Mouse (Mus musculus) embryo, embryonic 9.5 days (tissue): ENCODE results near the gene Col4a4.
A peak's percentile ranks its signal among the peaks of the same experiment; 100 is the strongest.

Experiments used
- DNase-seq: peaks from one replicate; pipeline ENCODE4 v3.0.0-alpha.2; 2017; ENCODE audit errors: extremely low spot score

Gene Col4a4

DNA sequence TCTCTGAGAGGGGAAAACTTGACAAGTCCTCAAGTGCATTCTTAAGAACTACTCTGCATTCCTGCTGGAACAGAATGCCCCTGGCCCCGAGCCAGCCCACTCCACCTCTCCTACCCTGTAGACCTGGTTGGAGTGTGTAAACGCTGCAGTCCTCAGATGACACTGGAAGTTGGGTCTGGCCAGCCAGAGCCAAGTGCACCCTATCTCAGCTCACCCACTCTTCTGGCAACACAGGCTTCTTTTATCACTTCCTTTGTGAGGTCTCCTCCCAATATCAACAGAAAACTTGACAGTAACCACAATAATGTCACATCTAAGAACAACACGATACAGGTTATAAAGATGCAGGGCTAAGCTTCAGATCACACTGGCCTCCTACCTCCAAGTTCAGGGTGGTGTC lies 8.7 kb downstream of the Col4a4 start:
- no peak for DNase-seq

GRCm38 (mm10) chr1:82577339-82577738 lies 9.3 kb downstream of the Col4a4 start:
- DNase-seq, result no peak

DNA sequence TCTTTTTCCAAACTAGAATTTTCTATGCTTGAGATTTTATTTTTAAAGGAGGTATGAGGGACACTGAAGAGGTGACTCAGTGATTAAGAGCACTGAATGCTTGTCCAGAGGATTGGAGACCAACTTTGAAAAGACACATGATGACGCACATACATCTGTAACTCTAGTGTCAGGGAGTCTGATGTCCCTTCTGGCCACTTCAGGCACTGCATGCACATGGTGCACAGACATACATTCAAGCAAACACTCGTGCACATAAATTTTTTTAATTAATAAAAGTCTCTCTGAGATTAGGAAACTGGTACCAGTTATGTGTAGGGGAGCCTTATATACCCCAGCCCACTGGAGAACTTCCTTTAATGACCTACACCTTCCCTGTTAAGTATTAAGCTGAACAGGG lies 10.5 kb downstream of the Col4a4 start:
- DNase-seq, result no peak

- DNase-seq, result no peak
Observed at GRCm38 (mm10) chr1:82575681-82576080, 11.0 kb downstream of the Col4a4 start.

- DNase-seq, result no peak
Observed at GRCm38 (mm10) chr1:82571758-82572157, 14.9 kb downstream of the Col4a4 start.

GRCm38 (mm10) chr1:82569405-82569804 lies 17.2 kb downstream of the Col4a4 start:
- DNase-seq, result no peak

GRCm38 (mm10) chr1:82560223-82560622 lies 26.4 kb downstream of the Col4a4 start:
- no peak for DNase-seq

DNA sequence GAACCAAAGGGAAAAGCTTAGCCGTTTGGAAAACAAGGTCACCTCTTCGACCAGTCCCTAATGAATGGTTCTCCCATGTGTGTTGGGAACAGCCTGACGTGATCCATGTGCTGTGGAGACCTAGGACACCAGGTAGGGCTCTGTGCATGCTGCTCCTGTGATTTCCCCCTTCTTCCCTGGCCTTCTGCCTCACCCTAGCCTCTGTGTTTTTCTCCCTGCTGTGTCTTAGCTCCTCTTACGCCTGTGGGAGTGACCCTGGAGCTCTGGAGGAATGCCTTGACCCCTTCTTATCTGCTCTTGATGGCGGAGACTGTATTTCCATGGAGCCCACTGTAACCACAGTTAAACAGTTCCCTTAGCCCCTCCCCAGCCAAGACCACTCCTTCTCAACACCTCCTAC lies 31.8 kb downstream of the Col4a4 start:
- DNase-seq, result no peak

- DNase-seq, result peak; percentile 55
Observed at GRCm38 (mm10) chr1:82554443-82554850, 32.2 kb downstream of the Col4a4 start.

- DNase-seq, result no peak
Observed at GRCm38 (mm10) chr1:82545199-82545960, 41.3 kb downstream of the Col4a4 start.

DNA sequence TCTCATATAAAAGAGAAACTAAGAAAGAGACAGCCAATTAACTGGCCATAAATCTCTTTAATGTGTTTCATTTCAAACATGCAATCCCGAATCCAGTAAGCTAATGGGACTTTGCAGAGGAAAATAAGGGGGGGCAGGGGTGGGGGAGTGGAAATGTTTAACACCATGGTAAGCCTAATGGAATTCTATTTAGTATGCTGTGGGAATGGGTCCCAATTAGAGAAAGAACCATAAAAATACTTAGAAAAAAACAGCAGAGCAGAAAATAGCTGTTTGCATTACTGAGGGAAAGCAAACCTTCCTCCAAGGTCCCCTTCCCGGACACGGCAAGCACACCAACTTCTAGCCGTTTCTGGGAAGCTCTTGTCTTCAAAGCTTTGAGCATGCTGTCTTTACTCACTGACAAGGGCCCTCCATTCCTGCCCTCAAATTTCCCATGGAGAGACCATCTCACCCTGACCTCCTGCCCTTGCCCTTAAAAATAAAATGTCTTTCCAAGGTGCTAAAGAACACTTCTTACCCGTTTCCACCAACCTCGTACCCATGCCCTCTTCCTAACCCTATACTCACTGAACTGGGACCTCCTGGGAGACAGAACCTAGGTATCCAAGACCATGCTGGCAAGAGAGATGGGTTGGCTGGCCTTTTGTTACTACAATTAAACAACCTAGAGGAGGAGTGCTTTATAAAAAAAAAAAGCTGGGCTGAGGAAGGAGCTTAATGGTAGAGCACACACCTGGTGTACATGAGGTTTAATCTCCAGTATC lies 42.0 kb downstream of the Col4a4 start:
- no peak for DNase-seq

- no peak for DNase-seq
Observed at GRCm38 (mm10) chr1:82543934-82544333, 42.7 kb downstream of the Col4a4 start.

DNA sequence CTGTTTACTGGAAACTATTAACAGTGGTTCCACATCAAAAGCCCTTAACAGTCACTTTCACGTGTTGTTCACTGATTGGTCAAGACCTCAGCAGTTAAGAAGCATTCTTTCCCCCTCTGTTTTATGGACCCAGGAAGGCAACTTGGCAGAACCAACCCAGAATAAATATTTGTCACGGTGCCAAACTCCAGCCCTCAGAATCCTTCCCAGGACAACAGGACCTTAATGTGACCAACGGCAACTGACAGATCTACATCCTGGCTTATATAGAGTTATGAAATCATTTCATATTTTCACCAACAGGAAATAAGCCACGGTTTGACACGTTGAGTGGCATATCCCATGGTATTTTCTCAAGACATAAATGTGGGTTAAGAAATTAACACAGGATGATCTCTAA lies 46.6 kb downstream of the Col4a4 start:
- no peak for DNase-seq

DNA sequence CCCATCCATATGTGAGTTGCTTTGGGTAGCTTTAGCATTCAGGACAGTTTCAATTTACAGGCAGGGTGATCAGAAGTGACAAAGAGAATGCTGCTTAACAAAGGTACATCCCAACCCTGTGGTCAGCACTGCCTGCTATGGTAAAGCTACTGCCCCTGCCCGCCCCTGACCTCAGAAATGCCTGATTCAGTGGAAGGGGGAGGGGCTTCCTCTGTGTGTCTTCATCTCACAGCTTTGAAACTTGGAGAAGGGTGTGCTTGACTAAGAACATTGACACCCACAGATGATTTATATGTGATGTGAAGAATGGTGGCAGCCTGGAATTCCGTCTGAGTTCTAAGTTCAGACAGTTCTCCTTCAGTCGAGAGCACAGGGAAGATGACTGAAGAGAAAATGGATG lies 48.8 kb downstream of the Col4a4 start:
- peak; percentile 24 for DNase-seq

DNA sequence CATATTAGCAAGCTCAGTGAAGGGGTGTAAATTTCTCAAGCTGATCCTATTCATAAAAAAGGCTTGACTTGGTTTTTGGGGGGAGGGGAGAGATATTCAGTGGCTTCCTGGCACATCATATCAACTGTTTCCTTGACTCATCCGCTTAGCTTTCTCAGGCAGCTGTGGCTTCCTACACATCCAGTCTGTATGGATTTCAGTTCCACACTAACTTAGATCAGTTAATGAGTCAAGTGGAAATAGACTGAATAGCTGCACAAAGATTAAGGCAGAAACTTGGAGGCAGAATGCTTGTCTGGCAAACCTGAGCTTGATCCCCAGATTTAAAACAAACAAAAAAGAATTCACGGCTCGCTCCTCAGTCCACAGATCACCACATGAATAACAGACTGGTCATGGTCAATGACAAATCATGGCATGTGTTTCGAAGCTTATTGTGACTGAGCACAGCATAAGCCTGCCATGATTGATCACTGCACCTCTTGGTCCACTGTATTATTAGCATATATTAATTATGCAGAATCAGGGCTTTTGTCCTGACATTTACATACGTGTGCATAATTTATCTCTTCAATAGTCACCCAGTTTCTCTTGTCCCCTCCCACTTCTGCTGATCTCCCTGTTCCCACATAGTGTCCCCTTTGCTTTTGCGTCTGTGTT lies 50.0 kb downstream of the Col4a4 start:
- no peak for DNase-seq

GRCm38 (mm10) chr1:82527931-82528330 lies 58.7 kb downstream of the Col4a4 start:
- no peak for DNase-seq

DNA sequence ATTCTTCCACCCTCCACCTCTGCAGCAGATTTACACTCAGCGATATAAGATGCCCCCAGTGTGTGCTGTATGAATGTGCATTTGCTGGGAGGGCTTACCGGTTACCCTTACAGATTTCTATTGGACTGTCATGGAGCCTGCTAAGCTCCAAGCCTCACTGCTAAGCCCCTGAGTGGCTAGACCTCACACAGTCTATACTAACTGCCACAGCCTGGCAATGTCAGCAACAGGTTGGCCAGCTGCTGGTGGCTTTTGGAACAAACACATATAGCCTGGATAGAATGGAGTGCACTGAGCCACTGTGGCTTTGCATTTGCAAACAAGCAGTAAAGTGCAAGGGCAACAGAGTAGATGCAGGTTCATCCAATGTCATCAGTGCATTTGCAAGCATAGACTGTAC lies 94.7 kb downstream of the Col4a4 start:
- no peak for DNase-seq

- DNase-seq, result no peak
Observed at GRCm38 (mm10) chr1:82486371-82486770, 100.3 kb downstream of the Col4a4 start.

GRCm38 (mm10) chr1:82482371-82482770 lies 104.3 kb downstream of the Col4a4 start:
- no peak for DNase-seq

- no peak for DNase-seq
Observed at GRCm38 (mm10) chr1:82479696-82480487, 106.8 kb downstream of the Col4a4 start.

DNA sequence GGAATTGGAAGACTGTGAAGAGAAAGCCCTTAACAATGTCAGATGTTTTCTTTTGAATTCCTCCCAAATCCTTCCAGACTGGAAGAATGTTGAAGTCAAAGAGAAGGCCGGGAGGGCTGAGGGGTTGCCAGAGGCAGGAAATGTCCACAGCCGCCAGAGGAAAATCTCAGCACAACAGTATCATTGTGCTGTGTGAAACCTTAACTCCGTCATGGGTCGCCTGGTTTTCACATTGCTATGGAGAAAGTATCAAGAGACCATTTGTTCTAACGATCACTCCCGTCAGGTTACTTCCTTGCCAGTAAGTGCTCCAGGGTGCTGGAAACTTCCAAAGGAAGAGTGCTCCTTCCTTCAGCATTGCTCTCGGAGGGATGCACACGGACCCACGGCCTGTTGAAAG lies 109.9 kb downstream of the Col4a4 start:
- peak; percentile 43 for DNase-seq

DNA sequence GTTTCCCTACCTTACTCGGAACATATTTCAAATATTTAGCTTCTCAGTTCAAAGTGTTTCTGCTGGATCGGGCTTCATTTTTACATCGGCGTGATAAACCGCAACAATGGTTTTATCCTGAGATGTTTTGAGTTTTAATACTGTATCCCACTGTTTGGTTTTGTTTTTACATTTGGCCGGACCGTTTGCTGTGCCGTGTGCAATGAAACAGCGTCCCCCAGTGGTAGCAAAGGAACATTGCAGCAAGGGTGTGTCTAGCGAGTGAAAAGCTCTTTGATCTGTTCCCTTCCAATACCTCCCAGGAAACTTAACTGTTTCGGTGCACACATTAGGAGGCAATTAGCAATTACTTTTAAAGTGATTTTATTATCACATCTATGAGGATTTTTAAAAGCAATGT lies 110.4 kb downstream of the Col4a4 start:
- peak; percentile 53 for DNase-seq
